Mouse (Mus musculus) MEL (cell line): ENCODE results near the gene Ccl9. TPM values are rescaled to one million over a fixed set of nuclear protein-coding genes. Genes with fewer than 3 reads are reported as not detected.

Source experiments
- DNase-seq: peaks from one replicate; pipeline ENCODE4 v3.0.0; 2011; ENCODE audit warnings: low read depth, low spot score
- H3K27ac ChIP-seq: 2 replicates; pipeline ENCODE4 v1.5.1; 2012; ENCODE audit warnings: low read depth, mild to moderate bottlenecking, control low read depth, low read length, moderate library complexity; ENCODE audit not compliant: control insufficient read depth
- H3K27me3 ChIP-seq, 2 experiments: fragments of 150-350 bp in 1 of 2; sonication (generic) in 1 of 2; 2 replicates each; pipeline ENCODE4 v1.6.1; 2012; ENCODE audit warnings: low read length in 2 of 2, mild to moderate bottlenecking in 2 of 2, improper control_type of control experiment in 1 of 2, moderate library complexity in 1 of 2; ENCODE audit not compliant: insufficient read depth in 2 of 2, control insufficient read depth in 1 of 2
- H3K36me3 ChIP-seq, 2 experiments: 2 replicates each; pipeline ENCODE4 v1.6.1; 2012 to 2014; ENCODE audit warnings: low read length in 2 of 2, improper control_type of control experiment in 1 of 2, inconsistent platforms in 1 of 2, mild to moderate bottlenecking in 1 of 2; ENCODE audit not compliant: insufficient read depth in 2 of 2, control insufficient read depth in 1 of 2
- H3K4me1 ChIP-seq, 2 experiments: fragments of 150-350 bp in 1 of 2; sonication (generic) in 1 of 2; 2 replicates each; pipeline ENCODE4 v1.6.1; 2012; ENCODE audit warnings: low read length in 2 of 2, improper control_type of control experiment in 1 of 2, mild to moderate bottlenecking in 1 of 2; ENCODE audit not compliant: insufficient read depth in 2 of 2, control insufficient read depth in 1 of 2
- H3K4me3 ChIP-seq, 2 experiments: fragments of 150-350 bp in 1 of 2; sonication (generic) in 1 of 2; 2 replicates each; pipeline ENCODE4 v1.5.1; 2012; ENCODE audit warnings: low read depth in 2 of 2, low read length in 2 of 2, mild to moderate bottlenecking in 2 of 2, moderate library complexity in 2 of 2, control low read depth in 1 of 2, improper control_type of control experiment in 1 of 2; ENCODE audit not compliant: control insufficient read depth in 1 of 2, insufficient read depth in 1 of 2
- H3K79me2 ChIP-seq: 2 replicates; pipeline ENCODE4 v1.6.1; 2012; ENCODE audit warnings: mild to moderate bottlenecking, low read length, moderate library complexity; ENCODE audit not compliant: control insufficient read depth, poor library complexity, insufficient read depth
- H3K9ac ChIP-seq: 2 replicates; pipeline ENCODE4 v1.6.1; 2012; ENCODE audit warnings: low read depth, mild to moderate bottlenecking, control low read depth, low read length, moderate library complexity; ENCODE audit not compliant: control insufficient read depth, poor library complexity, severe bottlenecking
- H3K9me3 ChIP-seq: fragments of 150-350 bp; sonication (generic); replicated peaks from 2 replicates; pipeline ENCODE4 v1.6.1; 2012; ENCODE audit warnings: mild to moderate bottlenecking, low read length, improper control_type of control experiment, moderate library complexity; ENCODE audit not compliant: insufficient read depth
- BHLHE40 ChIP-seq: IDR thresholded peaks from 2 replicates; pipeline ENCODE4 v1.6.1; 2012; ENCODE audit warnings: low read depth, mild to moderate bottlenecking, inconsistent platforms, low read length, improper control_type of control experiment, borderline replicate concordance
- CHD1 ChIP-seq: IDR thresholded peaks from 2 replicates; pipeline ENCODE4 v1.6.1; 2012; ENCODE audit warnings: low read depth, mild to moderate bottlenecking, inconsistent platforms, low read length, improper control_type of control experiment
- CHD2 ChIP-seq: IDR thresholded peaks from 2 replicates; pipeline ENCODE4 v1.6.1; 2011; ENCODE audit warnings: low read length, improper control_type of control experiment
- E2F4 ChIP-seq: IDR thresholded peaks from 2 replicates; pipeline ENCODE4 v1.6.1; 2011; ENCODE audit warnings: low read depth, low read length, improper control_type of control experiment, borderline replicate concordance
- GABPA ChIP-seq: IDR thresholded peaks from 2 replicates; pipeline ENCODE4 v1.6.1; 2012; ENCODE audit warnings: low read depth, mild to moderate bottlenecking, inconsistent platforms, low read length, improper control_type of control experiment, moderate library complexity
- HCFC1 ChIP-seq: IDR thresholded peaks from 2 replicates; pipeline ENCODE4 v1.6.1; 2012; ENCODE audit warnings: low read depth, mild to moderate bottlenecking, inconsistent platforms, low read length, improper control_type of control experiment, moderate library complexity
- JUND ChIP-seq: IDR thresholded peaks from 2 replicates; pipeline ENCODE4 v1.6.1; 2011; ENCODE audit warnings: low read depth, mild to moderate bottlenecking, improper control_type of control experiment, low read length
- KAT2A ChIP-seq: conservative IDR thresholded peaks from 2 replicates; pipeline ENCODE4 v1.6.1; 2012; ENCODE audit warnings: low read depth, low read length, improper control_type of control experiment, inconsistent platforms
- MAFK ChIP-seq: IDR thresholded peaks from 2 replicates; pipeline ENCODE4 v1.6.1; 2011; ENCODE audit warnings: low read depth, mild to moderate bottlenecking, low read length, improper control_type of control experiment, borderline replicate concordance
- MAX ChIP-seq: IDR thresholded peaks from 2 replicates; pipeline ENCODE4 v1.6.1; 2011; ENCODE audit warnings: low read length, improper control_type of control experiment
- MAZ ChIP-seq: IDR thresholded peaks from 2 replicates; pipeline ENCODE4 v1.6.1; 2012; ENCODE audit warnings: low read depth, mild to moderate bottlenecking, inconsistent platforms, low read length, improper control_type of control experiment
- MEF2A ChIP-seq: IDR thresholded peaks from 2 replicates; pipeline ENCODE4 v1.6.1; 2014; ENCODE audit warnings: low read depth, mild to moderate bottlenecking, inconsistent platforms, low read length, improper control_type of control experiment; ENCODE audit not compliant: poor library complexity, insufficient replicate concordance, severe bottlenecking; ENCODE audit errors: extremely low read depth
- MYC ChIP-seq: IDR thresholded peaks from 2 replicates; pipeline ENCODE4 v1.6.1; 2011; ENCODE audit warnings: low read depth, mild to moderate bottlenecking, low read length, improper control_type of control experiment, moderate library complexity
- NELFE ChIP-seq: IDR thresholded peaks from 2 replicates; pipeline ENCODE4 v1.6.1; 2011; ENCODE audit warnings: low read depth, low read length, improper control_type of control experiment
- POLR2A ChIP-seq, 2 experiments: IDR thresholded peaks; 2 replicates each; pipeline ENCODE4 v1.6.1; 2011 to 2012; ENCODE audit warnings: low read length in 2 of 2, mild to moderate bottlenecking in 2 of 2, control low read depth in 1 of 2, improper control_type of control experiment in 1 of 2, low read depth in 1 of 2, moderate library complexity in 1 of 2; ENCODE audit not compliant: control insufficient read depth in 1 of 2, insufficient read depth in 1 of 2, poor library complexity in 1 of 2
- POLR2AphosphoS5 ChIP-seq: IDR thresholded peaks from 2 replicates; pipeline ENCODE4 v1.6.1; 2012; ENCODE audit warnings: low read depth, borderline replicate concordance, mild to moderate bottlenecking, inconsistent platforms, low read length, moderate library complexity, mixed read lengths
- RAD21 ChIP-seq: IDR thresholded peaks from 2 replicates; pipeline ENCODE4 v1.6.1; 2011; ENCODE audit warnings: mild to moderate bottlenecking, low read depth, low read length, improper control_type of control experiment
- RCOR1 ChIP-seq: IDR thresholded peaks from 2 replicates; pipeline ENCODE4 v1.6.1; 2012; ENCODE audit warnings: low read depth, mild to moderate bottlenecking, inconsistent platforms, low read length, improper control_type of control experiment
- SIN3A ChIP-seq: IDR thresholded peaks from 2 replicates; pipeline ENCODE4 v1.6.1; 2012; ENCODE audit warnings: low read length, improper control_type of control experiment, inconsistent platforms
- SMC3 ChIP-seq: IDR thresholded peaks from 2 replicates; pipeline ENCODE4 v1.6.1; 2011; ENCODE audit warnings: low read depth, low read length, improper control_type of control experiment
- TAL1 ChIP-seq: IDR thresholded peaks from 2 replicates; pipeline ENCODE4 v1.6.1; 2012; ENCODE audit warnings: mild to moderate bottlenecking, inconsistent platforms, low read length, moderate library complexity, mixed read lengths
- TBP ChIP-seq: IDR thresholded peaks from 2 replicates; pipeline ENCODE4 v1.8.0; 2011; ENCODE audit warnings: low read depth, low read length, improper control_type of control experiment
- UBTF ChIP-seq: IDR thresholded peaks from 2 replicates; pipeline ENCODE4 v1.6.1; 2012; ENCODE audit warnings: low read depth, mild to moderate bottlenecking, inconsistent platforms, low read length, improper control_type of control experiment, moderate library complexity, borderline replicate concordance; ENCODE audit not compliant: insufficient read depth
- USF1 ChIP-seq: IDR thresholded peaks from 2 replicates; pipeline ENCODE4 v1.6.1; 2014; ENCODE audit warnings: low read depth, mild to moderate bottlenecking, inconsistent platforms, low read length, improper control_type of control experiment, moderate library complexity
- ZKSCAN1 ChIP-seq: IDR thresholded peaks from 2 replicates; pipeline ENCODE4 v1.6.1; 2012; ENCODE audit warnings: low read depth, mild to moderate bottlenecking, inconsistent platforms, low read length, improper control_type of control experiment, moderate library complexity
- ZNF384 ChIP-seq: IDR thresholded peaks from 2 replicates; pipeline ENCODE4 v1.6.1; 2012; ENCODE audit warnings: low read depth, mild to moderate bottlenecking, inconsistent platforms, low read length, improper control_type of control experiment
- polyA plus RNA-seq, 2 experiments: library from polyadenylated mRNA; stranded (reverse) in 1 of 2; unstranded in 1 of 2; fragments of >175 nt in 1 of 2; fragments of >200 nt in 1 of 2; gene quantifications; 2 replicates each; pipeline versions ENCODE4 v1.2.1 to v1.2.4; 2012; ENCODE audit warnings: low replicate concordance in 2 of 2, low read depth in 1 of 2; ENCODE audit not compliant: insufficient read length in 2 of 2, insufficient read depth in 1 of 2, missing spikeins in 1 of 2
- total RNA-seq: library from RNA; depleted of rRNA; stranded (reverse); fragments of 300-350 nt; gene quantifications from 2 replicates; pipeline ENCODE4 v1.2.3, GENCODE M21; 2012

Ccl9 gene
- total and polyA plus RNA-seq, 3 experiments: 0.62 to 1.7 TPM; not detected in 1

DNA sequence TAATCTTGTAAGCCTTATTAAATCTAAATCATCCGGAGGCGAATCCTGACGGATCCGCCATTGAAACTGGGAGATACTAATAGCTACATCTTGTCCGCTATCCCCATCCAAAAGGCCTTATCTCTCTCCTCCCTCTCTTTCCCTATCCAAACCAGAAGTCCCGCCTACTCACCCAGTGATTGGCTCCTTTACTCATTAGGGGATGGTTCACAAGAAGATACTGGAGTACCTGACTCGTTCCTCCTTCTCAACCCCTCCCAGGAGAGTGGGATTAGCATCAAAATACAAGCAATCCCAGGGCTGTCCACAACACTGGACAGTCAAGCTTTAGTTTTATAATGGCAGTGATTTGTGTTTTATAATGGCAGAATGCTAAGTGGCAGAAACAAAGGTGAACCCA lies 11.1 kb downstream of the Ccl9 start:
- Histone ChIP-seq H3K79me2 (no peaks in the 10 kb centered on the region), H3K9me3 (no peaks in the 10 kb centered on the region), H3K9ac (no peak overlapping the region), H3K27me3 (no peaks in the 10 kb centered on the region), H3K4me3 (no peak overlapping the region), H3K27ac (no peak overlapping the region), H3K4me1 (peaks cover 27 to 28% of the 10 kb centered on the region in 2 experiments), H3K36me3 (peaks cover 0 to 30% of the 10 kb centered on the region in 2 experiments; a peak in 2 of 4 replicates)
- no peak for TF ChIP-seq POLR2AphosphoS5
- no peak for TF ChIP-seq TAL1
- no peak for TF ChIP-seq JUND
- DNase-seq: no peak

DNA sequence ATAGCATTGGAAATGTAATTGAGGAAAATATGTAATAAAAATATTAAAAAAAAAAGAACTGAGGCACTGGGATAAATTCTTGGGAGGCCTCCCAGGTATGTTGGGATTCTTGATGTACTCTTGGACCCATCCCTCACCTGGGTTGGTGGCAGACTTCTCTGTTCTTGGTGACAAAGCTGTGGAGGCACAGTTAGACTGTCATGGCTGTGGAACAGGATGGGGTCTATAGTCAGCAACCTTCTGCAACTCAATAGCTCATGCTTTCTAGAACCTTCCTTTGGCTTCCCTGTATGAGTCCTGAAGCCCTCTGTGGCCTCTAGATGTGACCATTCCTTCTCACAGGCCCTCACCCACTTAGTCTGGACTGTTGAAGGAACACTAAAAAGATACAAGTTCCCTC lies 11.8 kb downstream of the Ccl9 start:
- no peaks in the 10 kb centered on the region for H3K9me3 ChIP-seq
- H3K36me3 ChIP-seq: peaks cover 0 to 25% of the 10 kb centered on the region in 2 experiments; a peak in 2 of 4 replicates
- H3K79me2 ChIP-seq: no peaks in the 10 kb centered on the region
- H3K4me3 ChIP-seq: no peak overlapping the region
- no peak for TF ChIP-seq MYC
- no peak for TF ChIP-seq USF1
- TF ChIP-seq E2F4: no peak
- TF ChIP-seq ZKSCAN1: no peak
- no peak for TF ChIP-seq RCOR1
- TF ChIP-seq TAL1: no peak
- no peak for TF ChIP-seq SMC3
- TF ChIP-seq TBP: no peak
- no peak for TF ChIP-seq MEF2A
- TF ChIP-seq BHLHE40: no peak
- no peak for TF ChIP-seq MAZ
- no peak for TF ChIP-seq POLR2AphosphoS5
- TF ChIP-seq KAT2A: no peak
- H3K27me3 ChIP-seq: no peaks in the 10 kb centered on the region
- H3K4me1 ChIP-seq: peaks cover 22 to 25% of the 10 kb centered on the region in 2 experiments
- DNase-seq: no peak
- no peak overlapping the region for H3K27ac ChIP-seq
- no peak overlapping the region for H3K9ac ChIP-seq

DNA sequence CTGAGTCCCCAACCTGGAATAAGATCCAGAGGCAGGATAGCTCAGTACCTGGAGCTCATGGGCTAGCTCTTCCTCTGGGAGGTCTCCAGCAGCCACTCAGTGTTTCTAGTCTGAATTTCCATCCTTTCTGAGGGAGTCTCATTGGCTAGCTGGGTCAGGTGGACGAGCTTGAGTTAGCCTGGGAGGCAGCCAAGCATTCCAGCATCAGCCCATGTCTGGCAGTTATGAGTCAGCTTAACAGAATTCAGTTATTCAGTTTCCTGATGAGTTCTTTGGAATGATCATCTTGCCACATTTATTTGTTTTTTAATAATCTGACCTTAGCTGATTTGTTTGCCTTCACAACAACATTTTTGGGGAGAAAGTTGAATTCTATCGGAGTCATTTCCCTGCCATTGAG lies 14.7 kb downstream of the Ccl9 start:
- no peak overlapping the region for H3K27ac ChIP-seq
- H3K36me3 ChIP-seq: no peaks in the 10 kb centered on the region; a peak in 1 of 4 replicates
- H3K9me3 ChIP-seq: no peaks in the 10 kb centered on the region
- TF ChIP-seq E2F4 (no peak), ZNF384 (no peak), UBTF (no peak), MAFK (no peak), CHD1 (no peak), SIN3A (no peak), RCOR1 (no peak), POLR2A (IDR thresholded peaks at IDR 0.05; ENCODE audit: control insufficient read depth in 1 of 2, insufficient read depth in 1 of 2, low read depth in 1 of 2, low read length in 2 of 2, poor library complexity in 1 of 2) (no peak), BHLHE40 (no peak), MAZ (no peak), MAX (no peak), KAT2A (no peak), USF1 (no peak), SMC3 (no peak), HCFC1 (no peak), NELFE (no peak), CHD2 (no peak), RAD21 (no peak), GABPA (no peak)

More for the DNA sequence above, 14.7 kb downstream of the Ccl9 start:
- Histone ChIP-seq H3K4me3 (no peak overlapping the region), H3K9ac (no peak overlapping the region), H3K79me2 (no peaks in the 10 kb centered on the region), H3K27me3 (peaks cover 0 to 2% of the 10 kb centered on the region in 2 experiments; a peak in 1 of 4 replicates), H3K4me1 (peaks cover 0 to 3% of the 10 kb centered on the region in 2 experiments)
- no peak for DNase-seq
